Mouse (Mus musculus): ENCODE measurements around the gene Def6.

DNA sequence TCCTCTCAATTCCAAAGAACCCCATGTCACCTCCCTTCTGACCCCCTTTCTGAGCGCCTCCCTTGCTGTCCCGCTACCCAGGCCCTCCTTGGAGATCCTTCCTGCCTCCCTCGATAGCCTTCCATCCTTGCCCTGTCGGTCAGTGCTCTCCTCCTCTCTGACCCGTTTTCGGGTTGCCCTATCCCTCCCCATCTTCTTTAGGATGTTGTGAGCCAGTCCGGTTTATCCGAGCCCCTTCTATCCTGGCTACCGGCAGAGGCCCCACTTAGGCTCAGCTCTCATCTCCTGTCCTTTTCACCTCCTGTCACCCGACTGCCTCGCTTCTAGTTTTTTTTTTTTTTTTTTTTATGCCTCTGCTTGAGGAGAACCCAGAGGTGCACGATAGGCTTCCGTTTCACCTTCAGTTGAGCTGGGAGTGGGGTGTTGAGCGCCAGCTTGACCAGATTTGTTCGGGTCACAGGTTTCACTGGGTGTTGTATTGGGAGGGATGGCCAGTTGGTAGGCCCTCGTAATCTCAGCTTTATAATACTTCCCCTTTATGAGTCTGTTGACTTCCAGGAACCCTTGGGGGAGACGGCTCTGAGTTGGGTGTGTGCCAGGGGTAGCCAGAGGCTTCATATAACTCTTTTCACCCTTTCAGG, 25.6 kb downstream of the Def6 start:
- no peak for TF ChIP-seq CTCF (IDR thresholded peaks at IDR 0.05; ENCODE audit: extremely low read depth, insufficient read depth, insufficient read length, insufficient replicate concordance)
- TF ChIP-seq POLR2A (IDR thresholded peaks at IDR 0.05; ENCODE audit: low read depth, low read length) = no peak
